Mouse (Mus musculus) lung, adult 2 months (tissue): ENCODE results near the gene Ccdc191.

Experiments used
- CTCF ChIP-seq: fragments of 200-500 bp; IDR thresholded peaks from 2 replicates; pipeline ENCODE4 v1.5.1; 2011; ENCODE audit warnings: mild to moderate bottlenecking, low read length, control low read depth; ENCODE audit not compliant: insufficient read depth
- POLR2A ChIP-seq: fragments of 200-500 bp; IDR thresholded peaks from 2 replicates; pipeline ENCODE4 v1.6.1; 2011; ENCODE audit warnings: low read depth, mild to moderate bottlenecking, control low read depth, low read length, borderline replicate concordance; ENCODE audit errors: extremely low read depth

GRCm38 (mm10) chr16:43963291-43963690, 73.7 kb downstream of the Ccdc191 start:
- no peak for TF ChIP-seq POLR2A
- no peak for TF ChIP-seq CTCF
